Mouse (Mus musculus) stomach, embryonic 14.5 days (tissue): ENCODE data around the gene Ctnna3. TPM values are rescaled to one million over a fixed set of nuclear protein-coding genes. Genes with fewer than 3 reads are reported as not detected.

ENCODE experiments used
- ATAC-seq: fragments of 200-750 bp; cut with Nextera tagmentation; 2 replicates; pipeline ENCODE4 v1.8.0; 2017; ENCODE audit warnings: low read depth, moderate TSS enrichment; ENCODE audit not compliant: insufficient number of reproducible peaks, insufficient read depth, low FRiP score
- H3K27ac ChIP-seq: fragments of 300-500 bp; sonication (generic); 2 replicates; pipeline ENCODE4 v1.5.1; 2014; ENCODE audit warnings: mild to moderate bottlenecking, low read length, moderate library complexity, mixed read lengths
- H3K27me3 ChIP-seq: fragments of 300-500 bp; sonication (generic); 2 replicates; pipeline ENCODE4 v1.6.1; 2014; ENCODE audit warnings: low read length, control low read depth, mixed read lengths; ENCODE audit not compliant: control insufficient read depth, insufficient read depth
- H3K36me3 ChIP-seq: fragments of 300-500 bp; sonication (generic); 2 replicates; pipeline ENCODE4 v1.6.1; 2014; ENCODE audit warnings: mild to moderate bottlenecking, control low read depth, low read length, moderate library complexity, mixed read lengths; ENCODE audit not compliant: control insufficient read depth, insufficient read depth
- H3K4me1 ChIP-seq: fragments of 300-500 bp; sonication (generic); 2 replicates; pipeline ENCODE4 v1.6.1; 2014; ENCODE audit warnings: low read length, control low read depth, mixed read lengths; ENCODE audit not compliant: control insufficient read depth, insufficient read depth
- H3K4me2 ChIP-seq: fragments of 300-500 bp; sonication (generic); replicated peaks from 2 replicates; pipeline ENCODE4 v1.6.1; 2014; ENCODE audit warnings: low read depth, low read length, control low read depth
- H3K4me3 ChIP-seq: fragments of 300-500 bp; sonication (generic); 2 replicates; pipeline ENCODE4 v1.5.1; 2014; ENCODE audit warnings: low read depth, low read length, control low read depth
- H3K9ac ChIP-seq: fragments of 300-500 bp; sonication (generic); replicated peaks from 2 replicates; pipeline ENCODE4 v1.6.1; 2014; ENCODE audit warnings: low read depth, mild to moderate bottlenecking, control low read depth, low read length, moderate library complexity, mixed read lengths
- H3K9me3 ChIP-seq: fragments of 300-500 bp; sonication (generic); 2 replicates; pipeline ENCODE4 v1.6.1; 2016; ENCODE audit warnings: low read depth, low read length, control low read depth; ENCODE audit not compliant: control insufficient read depth
- WGBS: fragments of 180-500 bp; shearing (Covaris S2); extraction: QIAGEN DNeasy Blood & Tissue Kit; methylation state at CpG from one replicate; pipeline ENCODE4 v1.1.7; 2014; 5-methylcytosine and 5-hydroxymethylcytosine counted together
- polyA plus RNA-seq: library from polyadenylated mRNA; unstranded; fragments of >200 nt; fragmentation: Nextera tagmentation; extraction: Ambion mirVana; gene quantifications from 2 replicates; pipeline ENCODE4 v1.2.1, GENCODE M21; 2014

Gene Ctnna3
- polyA plus RNA-seq, 1 experiment from 2014 or later, result 0.78 TPM

DNA sequence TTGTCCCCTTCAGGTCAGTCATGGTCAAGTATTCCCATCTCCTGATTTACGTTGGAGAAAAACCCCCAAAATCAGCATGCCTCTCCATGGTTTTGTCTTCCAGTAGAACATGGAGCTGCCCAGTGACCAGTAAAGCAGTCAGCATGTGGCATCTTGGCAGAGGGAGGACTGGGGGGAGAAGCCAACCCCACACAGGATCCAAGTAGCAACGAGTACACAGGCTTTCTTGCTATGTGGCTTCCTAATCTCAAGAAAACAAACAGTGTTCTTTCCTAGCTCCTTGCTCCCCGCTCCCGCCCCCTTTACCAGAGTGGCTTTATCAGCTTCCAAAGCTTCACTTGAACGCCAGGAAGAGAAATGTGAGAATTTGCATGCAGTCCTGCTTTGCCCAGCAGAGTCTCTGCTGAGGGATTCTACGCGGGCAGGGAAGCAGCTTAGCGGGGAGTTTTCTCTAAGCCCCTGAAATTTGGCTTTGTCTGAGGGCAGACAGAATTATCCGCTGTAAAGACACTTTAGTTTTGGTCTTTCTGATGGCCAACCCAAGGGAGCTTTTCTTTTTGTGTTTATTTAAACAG is 380.2 kb downstream of the Ctnna3 start:
- Histone ChIP-seq H3K4me2 (no peak overlapping the region), H3K27me3 (no peaks in the 10 kb centered on the region), H3K9me3 (no peaks in the 10 kb centered on the region), H3K27ac (no peak overlapping the region), H3K4me1 (no peaks in the 10 kb centered on the region), H3K4me3 (no peak overlapping the region), H3K9ac (no peak overlapping the region), H3K36me3 (no peaks in the 10 kb centered on the region)
- no peak for ATAC-seq
- 26% methylated on average over 9 of the region's 9 CpGs for WGBS

DNA sequence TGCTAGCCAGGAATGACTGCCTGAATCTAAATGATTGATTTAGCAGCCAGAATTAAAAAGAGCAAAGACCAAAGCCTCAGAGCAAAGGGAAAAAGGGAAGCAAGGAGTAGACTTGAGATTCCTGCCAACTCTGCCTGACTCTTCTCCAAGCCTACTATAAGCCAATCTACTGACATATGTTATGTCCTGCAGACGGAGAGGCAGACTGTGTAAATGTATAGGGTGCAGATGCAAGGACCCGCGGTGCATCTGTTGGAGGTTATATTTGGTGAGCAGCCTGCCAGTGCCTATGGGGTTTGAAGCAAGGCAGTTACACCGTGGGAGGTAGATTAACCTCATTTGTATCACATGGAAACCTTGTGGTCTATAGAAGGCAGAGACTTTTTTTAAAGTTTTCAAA is 409.1 kb downstream of the Ctnna3 start:
- Histone ChIP-seq H3K4me1 (no peaks in the 10 kb centered on the region), H3K4me3 (no peak overlapping the region), H3K27me3 (no peaks in the 10 kb centered on the region), H3K36me3 (no peaks in the 10 kb centered on the region), H3K27ac (no peak overlapping the region), H3K9ac (no peak overlapping the region), H3K4me2 (no peak overlapping the region), H3K9me3 (no peaks in the 10 kb centered on the region)
- WGBS, result 81% methylated on average over 4 of the region's 4 CpGs
- no peak for ATAC-seq

DNA sequence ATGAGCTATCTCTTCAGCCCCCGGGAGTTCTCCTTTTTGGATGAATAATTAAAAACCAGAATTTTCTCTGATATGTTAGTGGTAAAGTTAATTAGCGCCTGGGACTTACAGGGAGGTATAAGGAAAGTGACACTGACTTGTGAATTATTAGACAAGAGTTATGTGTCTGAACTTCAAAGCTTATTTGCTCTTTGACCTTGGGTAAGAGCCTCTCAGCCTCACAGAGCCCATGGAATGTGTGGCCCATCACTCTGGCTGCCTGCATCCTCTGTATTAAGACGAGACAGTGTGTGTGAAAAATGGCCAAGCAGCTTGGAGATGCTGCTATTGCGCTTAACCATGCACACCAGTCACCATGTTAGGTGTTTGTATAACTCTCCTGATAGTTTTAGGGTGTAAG is 422.0 kb downstream of the Ctnna3 start:
- H3K4me2 ChIP-seq, result no peak overlapping the region
- WGBS, result 56% methylated on average over 4 of the region's 4 CpGs
- H3K27me3 ChIP-seq, result no peaks in the 10 kb centered on the region
- H3K4me3 ChIP-seq, result no peak overlapping the region
- ATAC-seq, result no peak
- no peaks in the 10 kb centered on the region for H3K4me1 ChIP-seq
- no peak overlapping the region for H3K9ac ChIP-seq
- H3K36me3 ChIP-seq, result no peaks in the 10 kb centered on the region
- H3K27ac ChIP-seq, result no peak overlapping the region
- no peaks in the 10 kb centered on the region for H3K9me3 ChIP-seq

DNA sequence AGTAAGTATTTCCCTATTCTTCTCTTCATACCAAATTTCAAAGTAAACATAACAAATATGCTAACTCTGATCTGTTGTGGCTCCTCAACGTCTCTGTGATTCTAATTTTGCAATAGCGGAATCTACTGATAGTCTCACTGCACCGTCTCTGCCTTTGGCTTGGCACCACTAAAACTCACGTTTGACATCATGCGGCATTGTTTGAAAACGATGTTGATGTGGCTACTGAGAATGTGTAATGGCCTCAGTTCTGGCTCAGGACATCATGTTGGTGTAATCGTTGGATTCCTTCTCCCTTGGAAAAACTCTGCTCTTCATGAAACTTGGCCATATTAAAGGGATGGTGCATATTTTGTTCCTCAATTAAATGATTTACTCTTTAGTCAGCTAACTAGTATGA is 439.2 kb downstream of the Ctnna3 start:
- 88% methylated on average over 7 of the region's 7 CpGs for WGBS
- Histone ChIP-seq H3K4me3 (no peak overlapping the region), H3K4me2 (no peak overlapping the region)

DNA sequence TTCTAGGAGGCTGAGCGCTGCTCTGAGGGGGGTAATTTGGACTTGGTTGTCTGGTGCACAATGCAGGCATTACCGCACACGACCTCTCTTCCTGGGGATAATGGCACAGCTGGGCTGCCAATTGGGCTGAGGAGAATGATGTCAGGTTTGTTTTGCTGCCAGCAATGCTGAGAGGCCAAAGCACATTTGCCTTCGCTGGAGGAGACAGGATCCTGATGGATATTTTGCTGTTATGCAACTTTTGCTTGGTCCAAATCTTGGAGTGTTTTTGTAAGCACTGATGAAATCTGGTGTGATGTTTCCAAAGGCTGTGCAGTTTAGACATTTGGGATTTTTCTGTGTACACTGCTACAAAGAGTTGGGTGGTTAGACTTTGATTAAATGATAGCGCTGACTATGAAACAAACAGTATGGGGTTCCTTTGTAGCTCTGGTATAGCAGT is 450.6 kb downstream of the Ctnna3 start:
- Histone ChIP-seq H3K27me3 (no peaks in the 10 kb centered on the region), H3K27ac (no peak overlapping the region), H3K4me1 (no peaks in the 10 kb centered on the region), H3K9me3 (no peaks in the 10 kb centered on the region), H3K4me3 (no peak overlapping the region), H3K9ac (no peak overlapping the region), H3K4me2 (no peak overlapping the region), H3K36me3 (no peaks in the 10 kb centered on the region)
- 81% methylated on average over 5 of the region's 5 CpGs for WGBS
- no peak for ATAC-seq

More for the DNA sequence above, 439.2 kb downstream of the Ctnna3 start:
- Histone ChIP-seq H3K27ac (no peak overlapping the region), H3K4me1 (no peaks in the 10 kb centered on the region), H3K9me3 (no peaks in the 10 kb centered on the region), H3K9ac (no peak overlapping the region), H3K36me3 (no peaks in the 10 kb centered on the region), H3K27me3 (no peaks in the 10 kb centered on the region)
- no peak for ATAC-seq

DNA sequence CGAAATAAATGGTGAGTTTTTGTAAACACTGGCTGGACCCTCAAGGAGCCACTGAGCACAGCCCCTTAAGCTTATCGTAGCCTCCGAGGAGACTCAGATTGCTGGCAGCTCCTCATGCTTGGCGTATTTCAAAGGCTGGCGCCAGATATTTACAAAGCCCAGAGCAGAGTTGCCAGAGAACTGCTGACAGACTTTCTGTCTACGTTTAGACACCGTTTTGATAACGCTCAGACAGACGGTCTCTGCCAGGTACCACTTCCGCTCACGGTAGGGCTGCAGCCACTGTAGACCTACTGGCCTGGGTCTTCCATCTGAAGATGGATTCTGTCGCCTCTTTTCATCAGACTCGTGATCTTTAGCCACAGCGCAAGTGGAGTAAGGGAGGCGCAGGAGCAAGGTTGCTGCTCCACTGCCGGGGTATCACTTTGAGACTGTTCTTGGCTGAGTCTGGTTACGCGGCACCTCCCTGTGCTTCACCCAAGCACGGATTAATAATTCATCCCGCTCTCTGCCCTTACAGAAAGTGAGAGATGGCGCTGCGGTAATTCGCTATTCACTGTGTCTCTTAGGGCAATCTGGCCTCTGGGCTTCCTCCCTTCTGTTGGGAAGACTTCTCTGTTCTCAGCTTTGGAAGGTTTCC is 456.7 kb downstream of the Ctnna3 start:
- no peak overlapping the region for H3K27ac ChIP-seq
- no peaks in the 10 kb centered on the region for H3K9me3 ChIP-seq
- H3K4me1 ChIP-seq, result no peaks in the 10 kb centered on the region
- H3K4me2 ChIP-seq, result 0 out of 2 replicates have a peak overlapping the region, but pooled peaks have one; percentile 0
- no peak overlapping the region for H3K4me3 ChIP-seq
- H3K36me3 ChIP-seq, result no peaks in the 10 kb centered on the region
- no peaks in the 10 kb centered on the region for H3K27me3 ChIP-seq
- WGBS, result 64% methylated on average over 23 of the region's 23 CpGs
- no peak overlapping the region for H3K9ac ChIP-seq
- no peak for ATAC-seq

DNA sequence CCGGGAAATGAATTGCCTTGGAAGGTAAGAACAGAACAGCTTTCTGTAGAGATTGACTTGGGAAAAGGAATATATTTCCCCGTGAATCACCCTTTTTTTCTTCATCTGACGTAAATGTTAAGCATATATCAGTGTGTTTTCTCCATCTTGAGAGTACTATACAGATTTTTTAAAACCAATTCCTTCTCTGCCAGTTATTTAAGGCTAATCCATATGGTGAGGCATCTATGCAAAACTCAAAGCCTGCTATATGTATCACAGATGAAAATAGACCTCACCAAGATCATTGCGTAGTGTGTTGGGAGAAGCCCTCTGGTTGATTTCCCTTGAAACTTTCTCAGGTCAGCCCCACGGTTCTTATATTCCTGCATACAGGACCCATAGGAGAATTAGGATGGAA is 464.7 kb downstream of the Ctnna3 start:
- no peaks in the 10 kb centered on the region for H3K36me3 ChIP-seq
- no peak overlapping the region for H3K4me3 ChIP-seq
- H3K9ac ChIP-seq, result no peak overlapping the region
- H3K4me1 ChIP-seq, result no peaks in the 10 kb centered on the region
- no peak overlapping the region for H3K27ac ChIP-seq
- H3K27me3 ChIP-seq, result no peaks in the 10 kb centered on the region
- H3K4me2 ChIP-seq, result no peak overlapping the region
- ATAC-seq, result no peak
- H3K9me3 ChIP-seq, result no peaks in the 10 kb centered on the region
- 89% methylated on average over 5 of the region's 5 CpGs for WGBS

DNA sequence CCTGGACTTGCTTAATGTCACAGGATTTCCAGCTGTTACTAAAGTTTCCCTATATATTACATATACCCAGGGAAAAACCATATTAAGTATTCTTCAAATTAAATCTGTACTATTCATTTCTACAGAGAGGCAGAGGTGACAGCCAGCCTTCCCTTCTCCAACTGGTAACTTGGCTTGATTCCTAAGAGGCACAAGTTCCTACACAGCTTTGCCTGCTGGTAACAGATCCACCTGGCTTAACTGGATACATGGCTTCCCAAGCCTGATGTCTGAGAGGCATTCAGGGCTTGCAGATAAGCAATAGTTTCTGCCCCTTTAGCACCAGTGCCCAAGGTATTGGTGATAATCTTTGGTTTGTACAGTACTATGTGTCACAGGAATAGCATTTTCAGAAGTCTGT is 470.0 kb downstream of the Ctnna3 start:
- Histone ChIP-seq H3K27me3 (no peaks in the 10 kb centered on the region), H3K4me1 (no peaks in the 10 kb centered on the region), H3K4me3 (no peak overlapping the region), H3K9me3 (no peaks in the 10 kb centered on the region), H3K4me2 (no peak overlapping the region), H3K27ac (no peak overlapping the region), H3K9ac (no peak overlapping the region), H3K36me3 (no peaks in the 10 kb centered on the region)
- no peak for ATAC-seq

DNA sequence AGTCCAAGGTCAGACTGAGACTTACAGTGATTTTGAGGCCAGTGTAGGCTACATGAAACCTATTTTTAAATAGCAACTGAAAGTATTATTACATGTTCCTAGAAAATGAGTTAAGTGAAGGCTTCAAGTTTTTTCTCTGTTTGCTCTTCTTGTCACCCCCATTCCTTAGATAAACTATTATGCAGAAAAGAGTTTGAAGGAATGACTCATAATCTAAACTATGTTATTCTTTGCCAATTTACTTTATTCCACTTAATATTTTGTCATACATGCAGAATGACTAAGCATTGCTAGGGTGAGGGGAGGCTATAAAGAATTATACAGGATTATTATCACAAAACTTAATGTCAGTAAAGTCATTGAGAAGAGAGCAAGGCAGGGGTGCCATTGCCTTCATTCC is 479.0 kb downstream of the Ctnna3 start:
- no peaks in the 10 kb centered on the region for H3K9me3 ChIP-seq
- no peaks in the 10 kb centered on the region for H3K4me1 ChIP-seq
- no peaks in the 10 kb centered on the region for H3K27me3 ChIP-seq
- H3K4me2 ChIP-seq, result no peak overlapping the region
- ATAC-seq, result no peak
- no peak overlapping the region for H3K4me3 ChIP-seq
- no peak overlapping the region for H3K27ac ChIP-seq
- H3K36me3 ChIP-seq, result no peaks in the 10 kb centered on the region
- H3K9ac ChIP-seq, result no peak overlapping the region
